Mouse (Mus musculus) neural tube, embryonic 14.5 days (tissue): ENCODE measurements at regions not wholly inside any gene's neighbourhood (a gene's known extent, or its start where the extent isn't known, plus 50 kb on each side); places are given as distances from the start of the nearest gene placed in this dataset.
A peak's percentile ranks its signal among the peaks of the same experiment; 100 is the strongest.

Source experiments
- ATAC-seq: fragments of 200-750 bp; cut with Nextera tagmentation; 2 replicates; pipeline ENCODE4 v1.8.0; 2017; ENCODE audit warnings: low read depth, mild to moderate bottlenecking, moderate TSS enrichment, moderate library complexity
- H3K27ac ChIP-seq: fragments of 300-500 bp; sonication (generic); 2 replicates; pipeline ENCODE4 v1.5.1; 2014; ENCODE audit warnings: low read depth, mild to moderate bottlenecking, control low read depth, low read length, moderate library complexity, mixed read lengths
- H3K27me3 ChIP-seq: fragments of 300-500 bp; sonication (generic); 2 replicates; pipeline ENCODE4 v1.6.1; 2014; ENCODE audit warnings: low read length; ENCODE audit not compliant: control insufficient read depth, insufficient read depth
- H3K36me3 ChIP-seq: fragments of 300-500 bp; sonication (generic); 2 replicates; pipeline ENCODE4 v1.6.1; 2014; ENCODE audit warnings: low read length, mixed read lengths; ENCODE audit not compliant: control insufficient read depth, insufficient read depth
- H3K4me1 ChIP-seq: fragments of 300-500 bp; sonication (generic); 2 replicates; pipeline ENCODE4 v1.6.1; 2014; ENCODE audit warnings: low read length; ENCODE audit not compliant: control insufficient read depth, insufficient read depth
- H3K4me2 ChIP-seq: fragments of 300-500 bp; sonication (generic); 2 replicates; pipeline ENCODE4 v1.6.1; 2014; ENCODE audit warnings: mild to moderate bottlenecking, low read depth, low read length, control low read depth
- H3K4me3 ChIP-seq: fragments of 300-500 bp; sonication (generic); 2 replicates; pipeline ENCODE4 v1.5.1; 2014; ENCODE audit warnings: low read depth, low read length, control low read depth, mixed read lengths
- H3K9ac ChIP-seq: fragments of 300-500 bp; sonication (generic); replicated peaks from 2 replicates; pipeline ENCODE4 v1.6.1; 2014; ENCODE audit warnings: low read depth, mild to moderate bottlenecking, control low read depth, low read length, mixed read lengths
- H3K9me3 ChIP-seq: fragments of 300-500 bp; sonication (generic); 2 replicates; pipeline ENCODE4 v1.6.1; 2016; ENCODE audit warnings: low read length; ENCODE audit not compliant: control insufficient read depth
- WGBS: fragments of 180-500 bp; shearing (Covaris S2); extraction: QIAGEN DNeasy Blood & Tissue Kit; methylation state at CpG from one replicate; pipeline ENCODE4 v1.1.7; 2014; 5-methylcytosine and 5-hydroxymethylcytosine counted together

DNA sequence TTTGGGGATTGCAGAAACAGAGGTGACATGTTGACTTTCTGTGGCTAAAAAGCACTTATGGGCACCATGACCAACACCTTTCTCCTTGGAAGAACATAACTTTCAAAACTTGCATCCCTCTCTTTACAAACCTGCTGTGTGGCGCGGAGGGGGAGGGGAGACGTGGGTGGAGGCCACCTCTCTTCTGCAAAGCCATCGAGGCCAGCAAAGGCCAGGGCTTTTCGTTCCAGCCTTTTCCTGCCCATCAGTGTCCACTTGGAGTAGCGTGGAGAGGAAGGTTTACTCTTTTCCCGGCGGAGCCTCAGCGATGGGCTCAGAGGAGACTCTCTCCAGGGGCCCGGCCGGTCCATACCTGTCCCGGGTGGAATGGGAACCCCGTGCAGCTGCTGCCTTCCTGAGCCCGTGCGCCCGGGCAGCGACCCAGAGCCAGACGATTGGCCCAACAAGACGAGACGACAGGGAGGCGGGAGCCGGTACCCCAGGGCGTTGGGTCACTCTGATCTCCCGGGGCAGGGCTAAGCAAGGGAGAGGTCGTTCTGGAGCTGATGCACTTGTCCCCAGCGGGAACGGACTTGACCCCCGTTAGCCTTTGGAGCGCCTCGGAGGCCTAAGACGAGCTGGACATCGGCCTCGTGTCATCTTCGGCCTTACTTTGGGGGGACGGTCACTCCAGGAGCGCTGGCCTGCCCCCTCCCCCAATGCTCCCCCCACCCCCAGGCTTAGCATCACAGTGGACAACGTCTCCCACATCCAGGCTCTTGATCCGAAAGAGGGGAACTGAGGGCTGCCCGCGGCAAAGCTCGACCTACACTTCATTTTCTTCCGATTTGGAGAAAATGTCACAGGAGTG is 311.8 kb downstream of the Mtx2 start:
- H3K27me3 ChIP-seq = no peaks in the 10 kb centered on the region
- H3K36me3 ChIP-seq = no peaks in the 10 kb centered on the region
- peak overlapping the region; percentile 49; the same call in 1 of the 2 replicates for H3K27ac ChIP-seq
- ATAC-seq = peak; percentile 55
- H3K4me2 ChIP-seq = peak overlapping the region; percentile 98
- no peaks in the 10 kb centered on the region; the same call in 1 of the 2 replicates for H3K4me1 ChIP-seq
- H3K4me3 ChIP-seq = peak overlapping the region; percentile 42
- H3K9ac ChIP-seq = peak overlapping the region; percentile 54
- 2% methylated on average over 42 of the region's 42 CpGs for WGBS
- no peaks in the 10 kb centered on the region for H3K9me3 ChIP-seq

GRCm38 (mm10) chr2:75137983-75138745 is 312.6 kb downstream of the Mtx2 start:
- ATAC-seq = peak; percentile 83
- H3K27ac ChIP-seq = no peak overlapping the region; the same call in 1 of the 2 replicates
- H3K4me3 ChIP-seq = peak overlapping the region; percentile 42
- H3K4me1 ChIP-seq = no peaks in the 10 kb centered on the region; the same call in 1 of the 2 replicates
- no peaks in the 10 kb centered on the region for H3K36me3 ChIP-seq
- no peaks in the 10 kb centered on the region for H3K27me3 ChIP-seq
- H3K9ac ChIP-seq = peak overlapping the region; percentile 54; the same call in 1 of the 2 replicates
- H3K4me2 ChIP-seq = peak overlapping the region; percentile 98
- no peaks in the 10 kb centered on the region for H3K9me3 ChIP-seq
- 3% methylated on average over 29 of the region's 29 CpGs for WGBS

- H3K27ac ChIP-seq = no peak overlapping the region
- ATAC-seq = no peak
- 25% methylated on average over 9 of the region's 9 CpGs for WGBS
- H3K4me3 ChIP-seq = no peak overlapping the region
- H3K36me3 ChIP-seq = no peaks in the 10 kb centered on the region
- no peak overlapping the region for H3K9ac ChIP-seq
- H3K27me3 ChIP-seq = no peaks in the 10 kb centered on the region
- peak overlapping the region; percentile 1; the same call in 1 of the 2 replicates for H3K4me2 ChIP-seq
- H3K9me3 ChIP-seq = no peaks in the 10 kb centered on the region
- no peaks in the 10 kb centered on the region; the same call in 1 of the 2 replicates for H3K4me1 ChIP-seq
These were observed 313.1 kb downstream of the Mtx2 start for GRCm38 (mm10) chr2:75138746-75139060.

GRCm38 (mm10) chr2:75139544-75139943 is 313.9 kb downstream of the Mtx2 start:
- H3K9ac ChIP-seq = no peak overlapping the region
- H3K4me3 ChIP-seq = no peak overlapping the region
- ATAC-seq = no peak
- H3K27me3 ChIP-seq = no peaks in the 10 kb centered on the region
- 36% methylated on average over 2 of the region's 2 CpGs for WGBS
- no peak overlapping the region for H3K4me2 ChIP-seq
- H3K4me1 ChIP-seq = no peaks in the 10 kb centered on the region; the same call in 1 of the 2 replicates
- H3K36me3 ChIP-seq = no peaks in the 10 kb centered on the region
- no peaks in the 10 kb centered on the region for H3K9me3 ChIP-seq
- H3K27ac ChIP-seq = no peak overlapping the region

- ATAC-seq = no peak
- no peaks in the 10 kb centered on the region for H3K36me3 ChIP-seq
- no peak overlapping the region for H3K27ac ChIP-seq
- no peak overlapping the region for H3K4me3 ChIP-seq
- H3K9me3 ChIP-seq = no peaks in the 10 kb centered on the region
- H3K4me2 ChIP-seq = no peak overlapping the region
- H3K9ac ChIP-seq = no peak overlapping the region
- WGBS = 19% methylated on average over 2 of the region's 2 CpGs
- no peaks in the 10 kb centered on the region for H3K27me3 ChIP-seq
- no peaks in the 10 kb centered on the region; the same call in 1 of the 2 replicates for H3K4me1 ChIP-seq
These were observed 317.1 kb downstream of the Mtx2 start for GRCm38 (mm10) chr2:75142675-75143074.

DNA sequence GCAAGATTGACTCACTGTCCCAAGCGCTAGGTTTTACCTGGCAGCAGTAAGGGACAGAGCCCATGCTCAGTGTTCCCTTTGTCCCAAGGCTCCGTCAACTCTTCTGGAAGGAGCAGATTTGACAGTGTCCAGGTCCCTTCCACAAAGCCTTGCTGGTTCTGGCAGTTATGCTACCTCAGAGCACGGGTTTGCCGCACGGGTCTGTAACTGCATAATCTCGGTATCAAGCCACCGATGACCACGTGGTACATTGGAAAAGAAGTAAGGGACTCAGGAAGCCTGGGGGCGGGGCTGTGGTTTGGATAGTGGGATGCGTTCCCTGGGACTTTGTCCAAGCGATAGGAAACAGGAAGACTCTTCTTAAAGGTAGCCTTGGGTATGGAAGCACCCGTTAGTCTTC is 319.3 kb downstream of the Mtx2 start:
- ATAC-seq = no peak
- H3K27ac ChIP-seq = no peak overlapping the region
- WGBS = 87% methylated on average over 12 of the region's 12 CpGs
- H3K9me3 ChIP-seq = no peaks in the 10 kb centered on the region
- no peak overlapping the region for H3K4me2 ChIP-seq
- no peak overlapping the region for H3K9ac ChIP-seq
- H3K4me1 ChIP-seq = no peaks in the 10 kb centered on the region
- no peak overlapping the region for H3K4me3 ChIP-seq
- no peaks in the 10 kb centered on the region for H3K27me3 ChIP-seq
- no peaks in the 10 kb centered on the region for H3K36me3 ChIP-seq

GRCm38 (mm10) chr2:75146256-75146655 is 320.7 kb downstream of the Mtx2 start:
- H3K4me2 ChIP-seq = no peak overlapping the region

DNA sequence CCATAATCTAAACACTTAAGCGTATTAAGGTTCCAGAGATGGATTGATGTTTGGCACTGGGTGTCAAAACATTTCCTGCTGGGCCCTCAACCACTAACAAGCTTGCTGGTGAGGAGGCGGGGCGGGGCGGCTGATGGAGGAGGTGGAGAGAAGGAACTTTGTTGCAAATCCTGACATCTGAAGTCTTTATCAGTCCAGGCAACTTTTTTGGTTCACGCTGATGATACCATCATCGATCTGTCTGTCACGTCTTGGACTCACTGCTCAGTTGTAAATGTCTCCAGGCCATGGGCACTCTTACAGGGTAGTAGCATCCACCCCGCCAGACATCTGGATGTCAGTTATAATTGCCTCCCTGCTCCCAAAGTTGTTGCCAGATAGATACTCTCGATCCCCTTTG is 321.8 kb downstream of the Mtx2 start:
- WGBS = 63% methylated on average over 9 of the region's 9 CpGs
- Histone ChIP-seq H3K4me2 (peak overlapping the region; percentile 8; the same call in 1 of the 2 replicates), H3K36me3 (no peaks in the 10 kb centered on the region), H3K4me1 (no peaks in the 10 kb centered on the region), H3K4me3 (no peak overlapping the region), H3K9ac (no peak overlapping the region), H3K9me3 (no peaks in the 10 kb centered on the region), H3K27ac (no peak overlapping the region), H3K27me3 (no peaks in the 10 kb centered on the region)
- no peak for ATAC-seq

More at GRCm38 (mm10) chr2:75146256-75146655, 320.7 kb downstream of the Mtx2 start:
- 49% methylated on average over 6 of the region's 6 CpGs for WGBS
- no peaks in the 10 kb centered on the region for H3K4me1 ChIP-seq
- no peak overlapping the region for H3K9ac ChIP-seq
- no peak overlapping the region for H3K4me3 ChIP-seq
- no peak for ATAC-seq
- no peaks in the 10 kb centered on the region for H3K9me3 ChIP-seq
- no peaks in the 10 kb centered on the region for H3K27me3 ChIP-seq
- H3K36me3 ChIP-seq = no peaks in the 10 kb centered on the region
- no peak overlapping the region for H3K27ac ChIP-seq

GRCm38 (mm10) chr2:75147967-75148366 is 322.4 kb downstream of the Mtx2 start:
- H3K9me3 ChIP-seq = no peaks in the 10 kb centered on the region
- H3K9ac ChIP-seq = no peak overlapping the region
- H3K27ac ChIP-seq = no peak overlapping the region
- H3K4me3 ChIP-seq = no peak overlapping the region
- H3K4me1 ChIP-seq = no peaks in the 10 kb centered on the region
- no peaks in the 10 kb centered on the region for H3K36me3 ChIP-seq
- no peak for ATAC-seq
- H3K27me3 ChIP-seq = no peaks in the 10 kb centered on the region
- WGBS = 28% methylated on average over 8 of the region's 8 CpGs
- H3K4me2 ChIP-seq = peak overlapping the region; percentile 8; the same call in 1 of the 2 replicates
